Mouse (Mus musculus) limb, embryonic 11.5 days (tissue): ENCODE measurements around the gene Stum. TPM values are rescaled to one million over a fixed set of nuclear protein-coding genes. Genes with fewer than 3 reads are reported as not detected.
A peak's percentile ranks its signal among the peaks of the same experiment; 100 is the strongest.

ENCODE experiments used
- ATAC-seq: fragments of 200-750 bp; cut with Nextera tagmentation; 2 replicates; pipeline ENCODE4 v1.8.0; 2017; ENCODE audit warnings: low read depth; ENCODE audit not compliant: insufficient number of reproducible peaks, low FRiP score, low TSS enrichment
- DNase-seq: peaks from one replicate; pipeline ENCODE4 v3.0.0-alpha.2; 2015; ENCODE audit warnings: low spot score
- H3K27ac ChIP-seq: fragments of 300-500 bp; sonication (generic); replicated peaks from 2 replicates; pipeline ENCODE4 v1.5.1; 2014; ENCODE audit warnings: low read depth, mild to moderate bottlenecking, low read length
- H3K27me3 ChIP-seq: fragments of 300-500 bp; sonication (generic); 2 replicates; pipeline ENCODE4 v1.6.1; 2014; ENCODE audit warnings: mild to moderate bottlenecking, low read length, mixed read lengths; ENCODE audit not compliant: control insufficient read depth, insufficient read depth
- H3K36me3 ChIP-seq: fragments of 300-500 bp; sonication (generic); 2 replicates; pipeline ENCODE4 v1.6.1; 2014; ENCODE audit warnings: mild to moderate bottlenecking, low read length, moderate library complexity, mixed read lengths; ENCODE audit not compliant: control insufficient read depth, insufficient read depth
- H3K4me1 ChIP-seq: fragments of 300-500 bp; sonication (generic); 2 replicates; pipeline ENCODE4 v1.6.1; 2014; ENCODE audit warnings: low read length, mixed read lengths; ENCODE audit not compliant: control insufficient read depth, insufficient read depth
- H3K4me2 ChIP-seq: fragments of 300-500 bp; sonication (generic); 2 replicates; pipeline ENCODE4 v1.6.1; 2014; ENCODE audit warnings: low read depth, mild to moderate bottlenecking, moderate library complexity; ENCODE audit not compliant: severe bottlenecking
- H3K4me3 ChIP-seq: fragments of 300-500 bp; sonication (generic); 2 replicates; pipeline ENCODE4 v1.5.1; 2014; ENCODE audit warnings: low read depth, low read length
- H3K9ac ChIP-seq: fragments of 300-500 bp; sonication (generic); 2 replicates; pipeline ENCODE4 v1.6.1; 2014; ENCODE audit warnings: mild to moderate bottlenecking, low read length
- H3K9me3 ChIP-seq: fragments of 300-500 bp; sonication (generic); 2 replicates; pipeline ENCODE4 v1.6.1; 2016; ENCODE audit warnings: low read length; ENCODE audit not compliant: control insufficient read depth
- WGBS: fragments of 180-500 bp; shearing (Covaris S2); extraction: QIAGEN DNeasy Blood & Tissue Kit; methylation state at CpG from one replicate; pipeline ENCODE4 v1.1.7; 2014; 5-methylcytosine and 5-hydroxymethylcytosine counted together
- polyA plus RNA-seq: library from polyadenylated mRNA; unstranded; fragments of >200 nt; fragmentation: Nextera tagmentation; extraction: Ambion mirVana; gene quantifications from 2 replicates; pipeline ENCODE4 v1.2.1, GENCODE M21; 2014

Stum gene
- polyA plus RNA-seq, 1 experiment from 2014 or later = 0.93 TPM

DNA sequence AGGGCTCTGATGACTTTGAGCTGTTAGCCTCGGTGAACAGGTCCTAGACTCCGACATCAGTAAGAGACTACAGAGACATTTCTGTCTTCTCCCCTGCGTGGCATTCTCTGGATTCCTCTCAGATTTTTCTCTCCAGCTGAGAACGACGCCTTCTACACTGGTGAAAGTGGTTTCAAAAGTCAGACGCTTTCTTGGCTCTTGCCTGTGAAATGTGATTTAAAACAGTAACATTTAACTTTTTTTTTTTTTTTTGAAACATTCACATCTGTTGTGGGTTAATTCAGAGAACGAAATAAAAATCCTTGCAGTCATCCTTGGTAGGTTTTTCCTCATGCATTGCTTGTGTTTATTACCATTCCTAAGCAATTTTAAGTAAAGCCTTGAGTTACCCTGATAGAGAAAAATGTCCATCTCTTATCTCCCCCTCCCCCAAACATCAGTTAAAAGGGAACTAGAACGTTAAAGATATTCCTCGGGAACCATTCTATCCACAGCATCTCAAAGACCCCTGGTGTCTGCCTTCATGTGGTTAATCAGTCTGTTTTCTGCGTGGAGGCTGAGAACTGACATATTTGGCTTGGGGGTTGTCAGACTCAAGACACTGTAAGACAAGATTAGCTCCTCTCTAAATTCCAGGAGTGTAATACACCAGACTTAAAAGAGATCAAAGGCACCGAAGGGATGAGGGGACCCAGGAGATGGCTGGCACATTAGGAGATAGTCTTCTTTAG lies 95.4 kb downstream of the Stum start:
- Histone ChIP-seq H3K4me1 (peaks cover 5% of the 10 kb centered on the region; the same call in 1 of the 2 replicates), H3K27me3 (no peaks in the 10 kb centered on the region), H3K36me3 (no peaks in the 10 kb centered on the region), H3K9ac (no peak overlapping the region), H3K27ac (0 out of 2 replicates have a peak overlapping the region, but pooled peaks have one; percentile 10), H3K4me3 (peak overlapping the region; percentile 26; the same call in 1 of the 2 replicates), H3K4me2 (peak overlapping the region; percentile 54; the same call in 1 of the 2 replicates), H3K9me3 (no peaks in the 10 kb centered on the region)
- WGBS = 18% methylated on average over 11 of the region's 11 CpGs
- no peak for ATAC-seq
- DNase-seq = no peak

DNA sequence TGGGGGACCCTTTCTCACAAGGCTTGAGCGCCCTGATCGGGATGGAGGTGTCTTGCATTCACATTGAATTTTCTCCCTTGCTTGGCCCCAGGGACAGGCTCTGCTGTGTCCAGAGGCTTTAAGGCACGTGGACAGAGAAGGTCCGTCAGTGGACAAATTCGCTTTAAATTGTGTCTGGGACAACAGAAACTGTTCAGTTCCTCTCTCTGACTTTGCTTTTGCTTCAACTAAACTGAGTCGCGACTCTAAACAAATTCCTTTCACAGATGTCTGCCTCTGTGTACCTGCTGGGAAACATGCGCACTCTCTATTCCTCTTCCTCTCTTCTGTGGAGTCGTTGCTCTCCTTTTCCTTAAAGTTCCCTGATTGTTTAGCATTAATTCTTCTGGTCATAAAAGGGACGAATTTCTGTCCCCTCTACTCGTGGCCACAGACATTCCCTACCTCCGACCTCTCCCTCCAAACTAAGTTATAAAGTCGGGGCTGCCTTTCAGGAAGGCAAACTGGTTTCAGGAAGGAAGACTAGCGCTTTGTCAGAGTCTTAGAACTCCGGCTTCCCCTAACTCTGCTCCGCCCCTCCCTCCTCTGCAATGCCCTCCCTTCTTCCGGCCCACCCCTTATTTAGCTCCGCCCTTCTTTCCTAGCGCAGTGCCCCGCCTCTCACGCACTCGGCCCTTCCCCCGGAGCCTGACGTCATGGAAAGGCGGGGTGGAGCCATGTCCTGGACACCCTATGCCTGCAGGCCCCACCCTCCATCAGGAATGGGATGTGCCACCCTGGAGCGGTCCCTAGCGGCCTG lies 96.2 kb downstream of the Stum start:
- WGBS = 3% methylated on average over 27 of the region's 27 CpGs
- peak; percentile 96 for ATAC-seq

DNA sequence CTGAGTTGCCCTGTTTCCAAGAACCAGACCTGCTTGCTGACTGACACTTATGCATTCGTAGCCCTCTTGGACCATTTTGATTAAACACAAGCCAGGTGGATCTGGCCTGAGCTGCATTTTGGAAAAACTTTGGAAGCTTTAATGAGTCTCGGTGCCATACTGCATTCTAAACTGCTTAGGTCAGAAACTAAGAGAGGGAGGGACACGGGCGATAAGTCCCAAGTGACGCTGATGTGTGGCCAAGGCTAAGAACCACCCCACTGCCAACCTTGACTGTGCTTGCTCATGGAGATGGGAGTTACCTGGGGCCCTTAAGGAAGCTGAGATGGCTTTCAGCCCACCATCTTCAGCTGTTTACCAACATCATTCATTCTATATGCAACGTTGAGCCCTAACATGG lies 98.0 kb downstream of the Stum start:
- ATAC-seq (no peak), DNase-seq (no peak)
- H3K4me1 ChIP-seq = peaks cover 5% of the 10 kb centered on the region; the same call in 1 of the 2 replicates
- no peaks in the 10 kb centered on the region for H3K9me3 ChIP-seq
- H3K4me2 ChIP-seq = no peak overlapping the region
- no peaks in the 10 kb centered on the region for H3K36me3 ChIP-seq
- H3K9ac ChIP-seq = no peak overlapping the region
- no peaks in the 10 kb centered on the region for H3K27me3 ChIP-seq
- H3K27ac ChIP-seq = no peak overlapping the region
- 86% methylated on average over 6 of the region's 6 CpGs for WGBS
- H3K4me3 ChIP-seq = no peak overlapping the region

More for the DNA sequence above, 96.2 kb downstream of the Stum start:
- H3K4me2 ChIP-seq = peak overlapping the region; percentile 54
- peak overlapping the region; percentile 10; the same call in 1 of the 2 replicates for H3K27ac ChIP-seq
- DNase-seq = peak; percentile 100
- peak overlapping the region; percentile 56 for H3K9ac ChIP-seq
- no peaks in the 10 kb centered on the region for H3K9me3 ChIP-seq
- H3K4me1 ChIP-seq = peaks cover 5% of the 10 kb centered on the region; the same call in 1 of the 2 replicates
- no peaks in the 10 kb centered on the region for H3K36me3 ChIP-seq
- H3K4me3 ChIP-seq = peak overlapping the region; percentile 30
- no peaks in the 10 kb centered on the region for H3K27me3 ChIP-seq

- Histone ChIP-seq H3K36me3 (no peaks in the 10 kb centered on the region), H3K4me3 (no peak overlapping the region), H3K4me1 (peaks cover 6% of the 10 kb centered on the region), H3K27me3 (no peaks in the 10 kb centered on the region), H3K27ac (no peak overlapping the region), H3K9me3 (no peaks in the 10 kb centered on the region), H3K9ac (no peak overlapping the region), H3K4me2 (no peak overlapping the region)
- no peak for ATAC-seq
- WGBS = 72% methylated on average over 10 of the region's 10 CpGs
- no peak for DNase-seq
Measured at GRCm38 (mm10) chr1:180384486-180384885, 98.8 kb downstream of the Stum start.

DNA sequence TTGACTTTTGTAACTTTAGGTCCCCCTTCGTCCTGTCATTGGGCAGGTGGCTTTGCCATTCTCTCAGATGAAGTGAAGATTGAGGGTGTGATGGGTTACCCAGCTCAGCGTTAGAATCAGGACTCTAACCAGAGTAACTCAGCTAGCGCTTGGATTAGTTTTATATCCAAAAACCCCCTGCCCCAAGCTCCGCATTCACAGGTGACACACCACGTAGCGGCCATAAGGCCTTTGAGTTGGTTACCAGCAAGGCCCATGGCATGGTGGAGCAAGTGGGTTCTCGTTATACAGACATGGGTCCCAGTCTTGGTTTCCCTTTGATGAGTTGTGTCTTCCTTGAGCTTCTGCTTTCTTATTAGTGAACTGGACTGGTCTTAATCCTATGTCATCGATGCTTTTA lies 99.4 kb downstream of the Stum start:
- H3K4me1 ChIP-seq = peaks cover 10% of the 10 kb centered on the region
- ATAC-seq = no peak
- no peaks in the 10 kb centered on the region for H3K9me3 ChIP-seq
- H3K9ac ChIP-seq = no peak overlapping the region
- 95% methylated on average over 8 of the region's 8 CpGs for WGBS
- H3K27me3 ChIP-seq = no peaks in the 10 kb centered on the region
- no peak overlapping the region for H3K4me3 ChIP-seq
- DNase-seq = no peak
- H3K4me2 ChIP-seq = no peak overlapping the region
- H3K36me3 ChIP-seq = no peaks in the 10 kb centered on the region
- no peak overlapping the region for H3K27ac ChIP-seq

Other genes with a start within 250 kb of the Stum start
- 7.4 and 8.3 TPM in 2 replicates for gene Psen2, start 220.1 kb downstream of the Stum start, polyA plus RNA-seq
- 7.1 and 7.2 TPM in 2 replicates for gene Itpkb, start 153.0 kb downstream of the Stum start, polyA plus RNA-seq
- 192 and 213 TPM in 2 replicates for gene Parp1, start 85.4 kb upstream of the Stum start, polyA plus RNA-seq
- 24.6 and 25.9 TPM in 2 replicates for gene Lin9, start 157.6 kb upstream of the Stum start, polyA plus RNA-seq
- 0.15 and 0.18 TPM in 2 replicates for gene Mixl1, start 213.5 kb upstream of the Stum start, polyA plus RNA-seq
- 22.5 and 24.7 TPM in 2 replicates for gene Acbd3, start 242.5 kb upstream of the Stum start, polyA plus RNA-seq